Mouse (Mus musculus): ENCODE measurements around the gene Lingo1. TPM values are rescaled to one million over a fixed set of nuclear protein-coding genes. Genes with fewer than 3 reads are reported as not detected.

Gene Lingo1
- polyA plus RNA-seq, 1 experiment from 2014 or later, result 1.0 TPM

- WGBS, result under 1% methylated on average over 10 of the region's 10 CpGs
- Histone ChIP-seq H3K4me2 (ENCODE audit: low read depth, low read length) (peak overlapping the region; percentile 99), H3K27me3 (replicated peaks; ENCODE audit: control insufficient read depth, insufficient read depth, low read length) (peaks cover 49% of the 10 kb centered on the region), H3K36me3 (ENCODE audit: control insufficient read depth, insufficient read depth, low read length) (no peaks in the 10 kb centered on the region), H3K4me1 (ENCODE audit: control insufficient read depth, insufficient read depth, low read length) (peaks cover 21% of the 10 kb centered on the region), H3K27ac (ENCODE audit: low read length) (no peak overlapping the region), H3K4me3 (ENCODE audit: low read length) (peak overlapping the region; percentile 71), H3K9ac (ENCODE audit: low read depth, low read length) (no peak overlapping the region), H3K9me3 (ENCODE audit: control insufficient read depth, low read length) (no peaks in the 10 kb centered on the region)
- peak; percentile 67 for ATAC-seq
These were observed 160.1 kb downstream of the Lingo1 start for GRCm38 (mm10) chr9:56636214-56636613.

- H3K27me3 ChIP-seq (replicated peaks; ENCODE audit: control insufficient read depth, insufficient read depth, low read length), result peaks cover 46% of the 10 kb centered on the region
- under 1% methylated on average over 61 of the region's 68 CpGs for WGBS
These were observed 160.7 kb downstream of the Lingo1 start for GRCm38 (mm10) chr9:56635498-56636121.

GRCm38 (mm10) chr9:56635121-56635497, 161.2 kb downstream of the Lingo1 start:
- Histone ChIP-seq H3K27me3 (replicated peaks; ENCODE audit: control insufficient read depth, insufficient read depth, low read length) (peaks cover 46% of the 10 kb centered on the region), H3K9me3 (ENCODE audit: control insufficient read depth, low read length) (no peaks in the 10 kb centered on the region), H3K27ac (ENCODE audit: low read length) (no peak overlapping the region), H3K4me1 (ENCODE audit: control insufficient read depth, insufficient read depth, low read length) (peaks cover 23% of the 10 kb centered on the region), H3K4me3 (ENCODE audit: low read length) (peak overlapping the region; percentile 71), H3K9ac (ENCODE audit: low read depth, low read length) (peak overlapping the region; percentile 76), H3K4me2 (ENCODE audit: low read depth, low read length) (peak overlapping the region; percentile 99), H3K36me3 (ENCODE audit: control insufficient read depth, insufficient read depth, low read length) (no peaks in the 10 kb centered on the region)
- 1% methylated on average over 29 of the region's 40 CpGs for WGBS
- peak; percentile 30 for ATAC-seq

More at GRCm38 (mm10) chr9:56635498-56636121, 160.7 kb downstream of the Lingo1 start:
- peak overlapping the region; percentile 71 for H3K4me3 ChIP-seq (ENCODE audit: low read length)
- H3K9ac ChIP-seq (ENCODE audit: low read depth, low read length), result peak overlapping the region; percentile 76
- H3K36me3 ChIP-seq (ENCODE audit: control insufficient read depth, insufficient read depth, low read length), result no peaks in the 10 kb centered on the region
- no peaks in the 10 kb centered on the region for H3K9me3 ChIP-seq (ENCODE audit: control insufficient read depth, low read length)
- ATAC-seq, result peak; percentile 69
- peaks cover 23% of the 10 kb centered on the region for H3K4me1 ChIP-seq (ENCODE audit: control insufficient read depth, insufficient read depth, low read length)
- H3K4me2 ChIP-seq (ENCODE audit: low read depth, low read length), result peak overlapping the region; percentile 99
- no peak overlapping the region for H3K27ac ChIP-seq (ENCODE audit: low read length)

GRCm38 (mm10) chr9:56634406-56635120, 161.7 kb downstream of the Lingo1 start:
- no peaks in the 10 kb centered on the region for H3K9me3 ChIP-seq (ENCODE audit: control insufficient read depth, low read length)
- peak overlapping the region; percentile 71 for H3K4me3 ChIP-seq (ENCODE audit: low read length)
- no peak for ATAC-seq
- peaks cover 46% of the 10 kb centered on the region for H3K27me3 ChIP-seq (replicated peaks; ENCODE audit: control insufficient read depth, insufficient read depth, low read length)
- peak overlapping the region; percentile 76 for H3K9ac ChIP-seq (ENCODE audit: low read depth, low read length)
- peaks cover 23% of the 10 kb centered on the region for H3K4me1 ChIP-seq (ENCODE audit: control insufficient read depth, insufficient read depth, low read length)
- peak overlapping the region; percentile 99 for H3K4me2 ChIP-seq (ENCODE audit: low read depth, low read length)
- 3% methylated on average over 24 of the region's 25 CpGs for WGBS
- H3K36me3 ChIP-seq (ENCODE audit: control insufficient read depth, insufficient read depth, low read length), result no peaks in the 10 kb centered on the region
- no peak overlapping the region for H3K27ac ChIP-seq (ENCODE audit: low read length)

- Histone ChIP-seq H3K4me3 (ENCODE audit: low read length) (no peak overlapping the region), H3K36me3 (ENCODE audit: control insufficient read depth, insufficient read depth, low read length) (no peaks in the 10 kb centered on the region), H3K27me3 (replicated peaks; ENCODE audit: control insufficient read depth, insufficient read depth, low read length) (peaks cover 46% of the 10 kb centered on the region), H3K4me1 (ENCODE audit: control insufficient read depth, insufficient read depth, low read length) (peaks cover 23% of the 10 kb centered on the region), H3K9ac (ENCODE audit: low read depth, low read length) (no peak overlapping the region), H3K27ac (ENCODE audit: low read length) (no peak overlapping the region), H3K9me3 (ENCODE audit: control insufficient read depth, low read length) (no peaks in the 10 kb centered on the region), H3K4me2 (ENCODE audit: low read depth, low read length) (no peak overlapping the region)
- ATAC-seq, result no peak
- 34% methylated on average over 13 of the region's 13 CpGs for WGBS
These were observed 162.6 kb downstream of the Lingo1 start for GRCm38 (mm10) chr9:56633449-56634225.

- no peak overlapping the region for H3K4me2 ChIP-seq (ENCODE audit: low read depth, low read length)
- WGBS, result 59% methylated on average over 4 of the region's 4 CpGs
- H3K9ac ChIP-seq (ENCODE audit: low read depth, low read length), result no peak overlapping the region
- no peak for ATAC-seq
- H3K4me1 ChIP-seq (ENCODE audit: control insufficient read depth, insufficient read depth, low read length), result peaks cover 15% of the 10 kb centered on the region
- H3K27me3 ChIP-seq (replicated peaks; ENCODE audit: control insufficient read depth, insufficient read depth, low read length), result peaks cover 26% of the 10 kb centered on the region
- H3K4me3 ChIP-seq (ENCODE audit: low read length), result no peak overlapping the region
- H3K36me3 ChIP-seq (ENCODE audit: control insufficient read depth, insufficient read depth, low read length), result no peaks in the 10 kb centered on the region
- H3K9me3 ChIP-seq (ENCODE audit: control insufficient read depth, low read length), result no peaks in the 10 kb centered on the region
- H3K27ac ChIP-seq (ENCODE audit: low read length), result no peak overlapping the region
These were observed 165.3 kb downstream of the Lingo1 start for GRCm38 (mm10) chr9:56630945-56631344.

GRCm38 (mm10) chr9:56629674-56630397, 166.4 kb downstream of the Lingo1 start:
- H3K9ac ChIP-seq (ENCODE audit: low read depth, low read length), result no peak overlapping the region
- H3K4me1 ChIP-seq (ENCODE audit: control insufficient read depth, insufficient read depth, low read length), result peaks cover 8% of the 10 kb centered on the region
- H3K27ac ChIP-seq (ENCODE audit: low read length), result no peak overlapping the region
- H3K36me3 ChIP-seq (ENCODE audit: control insufficient read depth, insufficient read depth, low read length), result no peaks in the 10 kb centered on the region
- H3K4me2 ChIP-seq (ENCODE audit: low read depth, low read length), result no peak overlapping the region
- H3K9me3 ChIP-seq (ENCODE audit: control insufficient read depth, low read length), result no peaks in the 10 kb centered on the region
- H3K27me3 ChIP-seq (replicated peaks; ENCODE audit: control insufficient read depth, insufficient read depth, low read length), result peaks cover 15% of the 10 kb centered on the region
- peak; percentile 32; the same call in 1 of the 2 replicates for ATAC-seq
- H3K4me3 ChIP-seq (ENCODE audit: low read length), result no peak overlapping the region
- 72% methylated on average over 5 of the region's 5 CpGs for WGBS

- no peaks in the 10 kb centered on the region for H3K27me3 ChIP-seq (replicated peaks; ENCODE audit: control insufficient read depth, insufficient read depth, low read length)
These were observed 169.0 kb downstream of the Lingo1 start for GRCm38 (mm10) chr9:56627295-56627694.

GRCm38 (mm10) chr9:56624923-56625322, 171.3 kb downstream of the Lingo1 start:
- H3K4me2 ChIP-seq (ENCODE audit: low read depth, low read length), result no peak overlapping the region
- no peak overlapping the region for H3K9ac ChIP-seq (ENCODE audit: low read depth, low read length)
- no peaks in the 10 kb centered on the region; the same call in none of the 2 replicates for H3K4me1 ChIP-seq (ENCODE audit: control insufficient read depth, insufficient read depth, low read length)
- no peaks in the 10 kb centered on the region for H3K36me3 ChIP-seq (ENCODE audit: control insufficient read depth, insufficient read depth, low read length)
- no peak overlapping the region for H3K4me3 ChIP-seq (ENCODE audit: low read length)
- no peaks in the 10 kb centered on the region for H3K9me3 ChIP-seq (ENCODE audit: control insufficient read depth, low read length)
- WGBS, result 42% methylated on average over 2 of the region's 2 CpGs
- H3K27ac ChIP-seq (ENCODE audit: low read length), result no peak overlapping the region
- ATAC-seq, result no peak
- peaks cover 8% of the 10 kb centered on the region for H3K27me3 ChIP-seq (replicated peaks; ENCODE audit: control insufficient read depth, insufficient read depth, low read length)

More at GRCm38 (mm10) chr9:56627295-56627694, 169.0 kb downstream of the Lingo1 start:
- H3K36me3 ChIP-seq (ENCODE audit: control insufficient read depth, insufficient read depth, low read length), result no peaks in the 10 kb centered on the region
- no peak overlapping the region for H3K27ac ChIP-seq (ENCODE audit: low read length)
- no peak overlapping the region for H3K4me2 ChIP-seq (ENCODE audit: low read depth, low read length)
- H3K9ac ChIP-seq (ENCODE audit: low read depth, low read length), result no peak overlapping the region
- no peak overlapping the region for H3K4me3 ChIP-seq (ENCODE audit: low read length)
- peaks cover 2% of the 10 kb centered on the region for H3K4me1 ChIP-seq (ENCODE audit: control insufficient read depth, insufficient read depth, low read length)
- no peak for ATAC-seq
- WGBS, result 65% methylated on average over 4 of the region's 4 CpGs
- H3K9me3 ChIP-seq (ENCODE audit: control insufficient read depth, low read length), result no peaks in the 10 kb centered on the region

Data from intestine, embryonic 16.5 days (tissue).